Mouse (Mus musculus): ENCODE measurements around the gene A030014E15Rik.
"Not testable (repeated sequence)": the region's sequence is repeated elsewhere in the genome, so short reads cannot be mapped to it uniquely, and the experiment has no call there.

GRCm38 (mm10) chr1:82955913-82956312 lies 31.2 kb downstream of the A030014E15Rik start, which contains the start of gene Gm7544:
- not testable (repeated sequence) for TF ChIP-seq CTCF (IDR thresholded peaks at IDR 0.05; ENCODE audit: borderline replicate concordance, extremely low read depth, insufficient read depth, insufficient read length); POLR2A (IDR thresholded peaks at IDR 0.05; ENCODE audit: borderline replicate concordance, extremely low read depth, insufficient read depth, insufficient read length, poor library complexity, severe bottlenecking)

All from brain, embryonic 14.5 days (tissue).